Mouse (Mus musculus) hindbrain, postnatal 0 days (tissue): ENCODE data around the gene Urah. TPM values are rescaled to one million over a fixed set of nuclear protein-coding genes. Genes with fewer than 3 reads are reported as not detected.

Experiments
- ATAC-seq: fragments of 200-750 bp; cut with Nextera tagmentation; 2 replicates; pipeline ENCODE4 v1.8.0; 2017; ENCODE audit warnings: mild to moderate bottlenecking, moderate TSS enrichment, moderate library complexity
- DNase-seq: peaks from one replicate; pipeline ENCODE4 v3.0.0-alpha.2; 2015; ENCODE audit warnings: low spot score
- H3K27ac ChIP-seq: fragments of 300-500 bp; sonication (generic); 2 replicates; pipeline ENCODE4 v1.5.1; 2014; ENCODE audit warnings: mild to moderate bottlenecking
- H3K27me3 ChIP-seq: fragments of 300-500 bp; sonication (generic); 2 replicates; pipeline ENCODE4 v1.6.1; 2014; ENCODE audit warnings: low read length, mixed read lengths; ENCODE audit not compliant: insufficient read depth
- H3K36me3 ChIP-seq: fragments of 300-500 bp; sonication (generic); 2 replicates; pipeline ENCODE4 v1.6.1; 2014; ENCODE audit warnings: low read length, mixed read lengths; ENCODE audit not compliant: insufficient read depth
- H3K4me1 ChIP-seq: fragments of 300-500 bp; sonication (generic); 2 replicates; pipeline ENCODE4 v1.6.1; 2014; ENCODE audit warnings: antibody characterized with exemption, low read length, mixed read lengths; ENCODE audit not compliant: insufficient read depth
- H3K4me2 ChIP-seq: fragments of 300-500 bp; sonication (generic); 2 replicates; pipeline ENCODE4 v1.6.1; 2014; ENCODE audit warnings: low read depth, mild to moderate bottlenecking, low read length, moderate library complexity, mixed read lengths
- H3K4me3 ChIP-seq: fragments of 300-500 bp; sonication (generic); 2 replicates; pipeline ENCODE4 v1.5.1; 2014; ENCODE audit warnings: low read length
- H3K9ac ChIP-seq: fragments of 300-500 bp; sonication (generic); replicated peaks from 2 replicates; pipeline ENCODE4 v1.6.1; 2014; ENCODE audit warnings: mild to moderate bottlenecking, low read length, moderate library complexity, mixed read lengths
- H3K9me3 ChIP-seq: fragments of 300-500 bp; sonication (generic); 2 replicates; pipeline ENCODE4 v1.6.1; 2016; ENCODE audit warnings: low read length, mixed read lengths
- CTCF ChIP-seq: IDR thresholded peaks from 2 replicates; pipeline ENCODE4 v1.5.1; 2016; ENCODE audit warnings: antibody characterized with exemption, control low read depth, low read depth
- WGBS: fragments of 180-500 bp; shearing (Covaris S2); extraction: QIAGEN DNeasy Blood & Tissue Kit; methylation state at CpG from one replicate; pipeline ENCODE4 v1.1.7; 2014; 5-methylcytosine and 5-hydroxymethylcytosine counted together
- polyA plus RNA-seq: library from polyadenylated mRNA; unstranded; fragments of >200 nt; fragmentation: Nextera tagmentation; extraction: Ambion mirVana; gene quantifications from 2 replicates; pipeline ENCODE4 v1.2.1, GENCODE M21; 2015
- total RNA-seq: library from RNA; depleted of rRNA; stranded (reverse); fragments of >200 nt; gene quantifications from 2 replicates; pipeline ENCODE4 v1.2.3, GENCODE M21; 2014

Gene Urah
- total and polyA plus RNA-seq, 2 experiments from 2014 or later, result 0.37 to 0.80 TPM

- Histone ChIP-seq H3K9me3 (no peaks in the 10 kb centered on the region), H3K4me1 (no peaks in the 10 kb centered on the region), H3K4me2 (no peak overlapping the region), H3K36me3 (no peaks in the 10 kb centered on the region), H3K9ac (no peak overlapping the region), H3K27me3 (peaks cover under 1% of the 10 kb centered on the region; the same call in 1 of the 2 replicates), H3K4me3 (no peak overlapping the region), H3K27ac (no peak overlapping the region)
- DNase-seq, result no peak
- no peak for TF ChIP-seq CTCF
- no peak for ATAC-seq
- 83% methylated on average over 9 of the region's 9 CpGs for WGBS
Measured at GRCm38 (mm10) chr7:140836243-140837115, 1.7 kb downstream of the Urah start.

- 57% methylated on average over 5 of the region's 5 CpGs for WGBS
- ATAC-seq, result no peak
- no peaks in the 10 kb centered on the region for H3K9me3 ChIP-seq
Measured at GRCm38 (mm10) chr7:140839556-140839955, 4.7 kb downstream of the Urah start.

GRCm38 (mm10) chr7:140840750-140841735, 6.2 kb downstream of the Urah start:
- Histone ChIP-seq H3K4me2 (no peak overlapping the region), H3K9me3 (no peaks in the 10 kb centered on the region), H3K36me3 (no peaks in the 10 kb centered on the region), H3K27me3 (peaks cover 4% of the 10 kb centered on the region; the same call in 1 of the 2 replicates), H3K4me3 (no peak overlapping the region), H3K4me1 (no peaks in the 10 kb centered on the region), H3K27ac (no peak overlapping the region), H3K9ac (no peak overlapping the region)
- DNase-seq, result no peak
- WGBS, result 44% methylated on average over 18 of the region's 19 CpGs
- TF ChIP-seq CTCF, result no peak
- ATAC-seq, result no peak

More at GRCm38 (mm10) chr7:140839556-140839955, 4.7 kb downstream of the Urah start:
- Histone ChIP-seq H3K27ac (no peak overlapping the region), H3K27me3 (peaks cover 4% of the 10 kb centered on the region; the same call in 1 of the 2 replicates), H3K36me3 (no peaks in the 10 kb centered on the region), H3K4me2 (no peak overlapping the region), H3K9ac (no peak overlapping the region), H3K4me1 (no peaks in the 10 kb centered on the region), H3K4me3 (no peak overlapping the region)
- TF ChIP-seq CTCF, result no peak
- no peak for DNase-seq

GRCm38 (mm10) chr7:140843806-140844205, 9.0 kb downstream of the Urah start:
- no peak overlapping the region for H3K4me3 ChIP-seq
- no peak overlapping the region for H3K27ac ChIP-seq
- 79% methylated on average over 7 of the region's 7 CpGs for WGBS
- DNase-seq (no peak), ATAC-seq (no peak)
- no peak overlapping the region for H3K4me2 ChIP-seq
- no peaks in the 10 kb centered on the region for H3K9me3 ChIP-seq
- no peak overlapping the region for H3K9ac ChIP-seq
- no peaks in the 10 kb centered on the region for H3K36me3 ChIP-seq
- no peaks in the 10 kb centered on the region for H3K4me1 ChIP-seq
- no peak for TF ChIP-seq CTCF
- peaks cover 4% of the 10 kb centered on the region; the same call in 1 of the 2 replicates for H3K27me3 ChIP-seq

GRCm38 (mm10) chr7:140844905-140845665, 10.3 kb downstream of the Urah start, which contains the start of gene Scgb1c1:
TSS of gene Scgb1c1 (plus strand) at chr7:140845547.
- Histone ChIP-seq H3K27ac (no peak within 1 kb of the TSS), H3K4me2 (no peak within 1 kb of the TSS), H3K27me3 (peaks cover 4% of the 10 kb centered on the region; the same call in 1 of the 2 replicates), H3K36me3 (no peaks in the 10 kb centered on the region), H3K4me3 (no peak within 1 kb of the TSS), H3K9me3 (no peaks in the 10 kb centered on the region), H3K9ac (no peak within 1 kb of the TSS), H3K4me1 (no peaks in the 10 kb centered on the region)
- peak; percentile 90 for TF ChIP-seq CTCF
- DNase-seq (peak; percentile 88), ATAC-seq (peak; percentile 88)
- WGBS, result 30% methylated on average over 14 of the region's 14 CpGs

DNA sequence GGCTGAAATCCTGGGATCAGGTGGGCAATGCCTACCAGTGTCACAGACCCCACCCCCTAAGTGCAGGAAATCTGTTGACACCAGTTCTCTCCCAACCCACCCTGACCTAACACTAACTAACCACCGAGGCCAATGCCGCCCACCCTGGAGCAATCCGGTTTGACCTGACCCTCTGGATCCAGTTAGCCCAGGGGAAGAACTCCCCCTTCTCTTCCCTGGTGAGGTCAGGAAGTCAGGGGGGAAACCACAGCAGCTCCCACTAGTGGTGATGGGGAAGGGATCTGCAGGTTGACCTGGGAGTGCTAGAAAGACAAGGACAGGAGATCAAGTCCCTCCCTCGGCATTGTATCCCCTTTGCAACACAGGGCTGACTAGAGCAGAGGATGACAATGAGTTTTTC, 10.9 kb downstream of the Urah start:
- H3K4me2 ChIP-seq, result no peak overlapping the region
- H3K9ac ChIP-seq, result no peak overlapping the region
- 70% methylated on average over 4 of the region's 4 CpGs for WGBS
- ATAC-seq (no peak), DNase-seq (no peak)
- peaks cover 4% of the 10 kb centered on the region; the same call in 1 of the 2 replicates for H3K27me3 ChIP-seq
- H3K4me3 ChIP-seq, result no peak overlapping the region
- TF ChIP-seq CTCF, result peak; percentile 4; the same call in 1 of the 2 replicates
- H3K27ac ChIP-seq, result no peak overlapping the region
- no peaks in the 10 kb centered on the region for H3K9me3 ChIP-seq
- no peaks in the 10 kb centered on the region for H3K36me3 ChIP-seq
- H3K4me1 ChIP-seq, result no peaks in the 10 kb centered on the region
